Mouse (Mus musculus) liver, embryonic 14.5 days (tissue): ENCODE measurements around the gene Ak2. TPM values are rescaled to one million over a fixed set of nuclear protein-coding genes. Genes with fewer than 3 reads are reported as not detected.

Experiments used
- ATAC-seq: fragments of 200-750 bp; cut with Nextera tagmentation; 2 replicates; pipeline ENCODE4 v1.8.0; 2017; ENCODE audit warnings: moderate number of reproducible peaks, mild to moderate bottlenecking, moderate library complexity; ENCODE audit not compliant: insufficient read depth
- DNase-seq, 3 experiments: peaks; one replicate each; pipeline ENCODE4 v3.0.0-alpha.2; 2012 to 2013; ENCODE audit warnings: low read depth in 3 of 3, low spot score in 3 of 3
- H3K27ac ChIP-seq: fragments of 300-500 bp; sonication (generic); 2 replicates; pipeline ENCODE4 v1.5.1; 2014; ENCODE audit warnings: moderate library complexity, mild to moderate bottlenecking, control low read depth, inconsistent platforms
- H3K27me3 ChIP-seq: fragments of 300-500 bp; sonication (generic); 2 replicates; pipeline ENCODE4 v1.6.1; 2014; ENCODE audit warnings: mild to moderate bottlenecking, low read length, moderate library complexity; ENCODE audit not compliant: control insufficient read depth, insufficient read depth
- H3K36me3 ChIP-seq: fragments of 300-500 bp; sonication (generic); replicated peaks from 2 replicates; pipeline ENCODE4 v1.6.1; 2014; ENCODE audit warnings: low read depth; ENCODE audit not compliant: control insufficient read depth, insufficient read depth
- H3K4me1 ChIP-seq, 2 experiments: fragments of 200-500 bp in 1 of 2; fragments of 300-500 bp in 1 of 2; sonication (generic) in 1 of 2; replicated peaks; 2 replicates each; pipeline ENCODE4 v1.6.1; 2012 to 2014; ENCODE audit warnings: antibody characterized with exemption in 1 of 2, inconsistent platforms in 1 of 2, low read length in 1 of 2; ENCODE audit not compliant: control insufficient read depth in 2 of 2, insufficient read depth in 2 of 2
- H3K4me2 ChIP-seq: fragments of 300-500 bp; sonication (generic); 2 replicates; pipeline ENCODE4 v1.6.1; 2014; ENCODE audit warnings: low read depth, mild to moderate bottlenecking, control low read depth, moderate library complexity
- H3K4me3 ChIP-seq, 2 experiments: fragments of 200-500 bp in 1 of 2; fragments of 300-500 bp in 1 of 2; sonication (generic) in 1 of 2; 2 replicates each; pipeline ENCODE4 v1.5.1; 2012 to 2014; ENCODE audit warnings: low read depth in 2 of 2, low read length in 2 of 2, mild to moderate bottlenecking in 2 of 2, control low read depth in 1 of 2, inconsistent platforms in 1 of 2, moderate library complexity in 1 of 2; ENCODE audit not compliant: insufficient read depth in 1 of 2
- H3K9ac ChIP-seq: fragments of 300-500 bp; sonication (generic); replicated peaks from 2 replicates; pipeline ENCODE4 v1.6.1; 2014; ENCODE audit warnings: mild to moderate bottlenecking, control low read depth, moderate library complexity
- H3K9me3 ChIP-seq: fragments of 300-500 bp; sonication (generic); 2 replicates; pipeline ENCODE4 v1.6.1; 2016; ENCODE audit warnings: low read length, mixed read lengths; ENCODE audit not compliant: control insufficient read depth
- CTCF ChIP-seq: IDR thresholded peaks from 2 replicates; pipeline ENCODE4 v1.5.1; 2016; ENCODE audit warnings: antibody characterized with exemption, low read depth, control low read depth
- EP300 ChIP-seq: IDR thresholded peaks from 2 replicates; pipeline ENCODE4 v1.6.1; 2016; ENCODE audit warnings: antibody characterized with exemption, low read depth
- WGBS: fragments of 180-500 bp; shearing (Covaris S2); extraction: QIAGEN DNeasy Blood & Tissue Kit; methylation state at CpG from one replicate; pipeline ENCODE4 v1.1.7; 2014; ENCODE audit not compliant: insufficient replicate concordance; 5-methylcytosine and 5-hydroxymethylcytosine counted together
- polyA plus RNA-seq, 2 experiments: library from polyadenylated mRNA; depleted of rRNA in 1 of 2; stranded (reverse) in 1 of 2; unstranded in 1 of 2; fragments of >200 nt; fragmentation: Nextera tagmentation in 1 of 2; extraction: Ambion mirVana in 1 of 2; gene quantifications; 2 replicates each; pipeline versions ENCODE4 v1.2.1 to v1.2.3; 2012 to 2014

Ak2 gene
- polyA plus RNA-seq, 2 experiments, result 68.3 to 94.0 TPM

DNA sequence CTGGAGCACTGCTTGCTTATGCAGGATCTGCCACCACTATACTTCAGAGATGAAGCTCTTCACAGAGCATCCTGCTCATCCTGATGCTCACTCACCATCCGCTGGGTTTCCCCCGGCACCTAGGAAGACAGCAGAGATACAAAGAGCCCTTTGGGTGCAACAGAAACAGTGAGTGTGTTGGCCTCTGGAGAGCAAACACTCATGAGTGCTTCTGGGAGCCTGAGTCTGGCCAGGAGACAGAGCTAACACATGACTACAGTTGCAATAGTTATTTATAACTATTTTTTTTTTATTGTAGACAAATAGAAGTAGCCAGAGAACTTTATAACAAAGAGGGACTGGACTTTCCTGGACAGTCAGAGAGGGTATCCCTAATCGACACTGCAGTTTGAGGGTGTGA is 29.7 kb downstream of the Ak2 start:
- ATAC-seq, result no peak
- Histone ChIP-seq H3K9me3 (no peaks in the 10 kb centered on the region), H3K4me3 (no peak overlapping the region), H3K36me3 (no peaks in the 10 kb centered on the region), H3K9ac (no peak overlapping the region), H3K27me3 (no peaks in the 10 kb centered on the region; the same call in 1 of the 2 replicates), H3K27ac (no peak overlapping the region), H3K4me1 (peaks cover 3 to 7% of the 10 kb centered on the region in 2 experiments; a peak in 2 of 4 replicates), H3K4me2 (no peak overlapping the region)
- WGBS, result 76% methylated on average over 3 of the region's 3 CpGs
- no peak for DNase-seq
- TF ChIP-seq CTCF (no peak), EP300 (no peak)

DNA sequence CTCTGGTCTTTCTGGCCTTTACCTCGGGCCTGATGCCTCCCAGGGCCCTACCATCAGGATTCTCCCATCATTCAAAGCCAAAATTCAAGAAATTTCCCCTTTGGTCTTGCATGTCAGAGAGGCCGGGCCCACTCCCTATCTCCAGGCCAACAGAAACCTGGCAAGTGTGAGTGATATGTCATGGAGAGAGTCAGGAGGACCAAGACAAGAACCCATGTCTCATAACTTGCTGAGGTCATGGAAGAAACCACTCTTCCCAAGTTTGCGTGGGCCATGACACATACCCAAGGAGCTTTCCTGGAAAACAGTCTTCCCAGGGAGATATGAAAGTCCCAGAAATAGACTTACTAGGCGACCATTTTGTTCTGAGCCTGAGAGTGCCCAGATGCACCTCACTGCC is 30.1 kb downstream of the Ak2 start:
- Histone ChIP-seq H3K27ac (no peak overlapping the region), H3K4me2 (no peak overlapping the region), H3K27me3 (no peaks in the 10 kb centered on the region; the same call in 1 of the 2 replicates), H3K36me3 (no peaks in the 10 kb centered on the region), H3K9me3 (no peaks in the 10 kb centered on the region), H3K9ac (no peak overlapping the region), H3K4me1 (peaks cover 3 to 7% of the 10 kb centered on the region in 2 experiments; a peak in 2 of 4 replicates), H3K4me3 (no peak overlapping the region)
- TF ChIP-seq EP300, result no peak
- TF ChIP-seq CTCF, result no peak
- DNase-seq, result no peak
- no peak for ATAC-seq
- 51% methylated on average over 4 of the region's 4 CpGs for WGBS

DNA sequence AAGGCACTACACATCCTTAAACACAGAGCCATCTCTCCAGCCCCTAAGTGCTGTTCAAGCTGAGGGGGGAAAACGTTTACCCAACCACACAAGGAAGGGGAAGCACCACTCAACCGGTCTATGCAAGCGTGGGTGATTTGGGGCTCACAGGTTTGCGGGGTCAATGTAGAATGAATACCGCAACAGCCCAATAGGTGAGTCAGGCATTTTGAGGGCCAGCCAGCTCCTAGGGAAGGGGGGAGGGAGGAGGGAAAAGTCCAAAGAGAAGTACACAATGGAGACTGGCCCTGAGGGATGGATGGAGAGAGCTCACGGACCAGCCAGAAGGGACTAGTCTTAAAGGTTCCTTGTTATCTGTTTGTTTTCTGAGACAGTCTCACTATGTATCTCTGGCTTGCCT is 32.1 kb downstream of the Ak2 start:
- H3K4me2 ChIP-seq, result no peak overlapping the region
- no peaks in the 10 kb centered on the region for H3K9me3 ChIP-seq
- H3K4me3 ChIP-seq, result no peak overlapping the region
- DNase-seq, result no peak
- no peak overlapping the region for H3K27ac ChIP-seq
- 69% methylated on average over 6 of the region's 6 CpGs for WGBS
- H3K27me3 ChIP-seq, result no peaks in the 10 kb centered on the region; the same call in 1 of the 2 replicates
- H3K36me3 ChIP-seq, result no peaks in the 10 kb centered on the region
- TF ChIP-seq CTCF (no peak), EP300 (no peak)
- ATAC-seq, result no peak
- H3K4me1 ChIP-seq, result peaks cover 3 to 7% of the 10 kb centered on the region in 2 experiments; a peak in 2 of 4 replicates
- no peak overlapping the region for H3K9ac ChIP-seq

DNA sequence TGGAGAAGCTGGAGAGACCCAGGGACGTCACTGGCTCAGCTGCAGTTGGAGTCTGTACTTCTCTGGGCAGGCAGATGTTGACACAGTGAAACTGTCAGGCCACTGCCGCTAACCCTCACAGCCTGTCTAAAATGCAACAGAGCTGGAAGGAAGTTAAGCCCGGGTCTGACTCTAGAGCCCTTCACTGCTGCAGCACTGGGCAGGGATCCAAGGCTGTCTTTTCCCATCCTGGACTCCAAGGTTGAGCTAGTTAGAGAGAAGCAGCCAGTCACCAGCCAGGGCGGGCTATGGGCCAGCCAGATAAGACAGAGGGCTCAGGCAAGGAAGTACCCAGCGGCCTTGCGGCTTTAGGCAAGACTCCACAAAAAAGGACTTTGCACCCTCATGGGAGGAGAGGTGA is 33.0 kb downstream of the Ak2 start:
- no peaks in the 10 kb centered on the region for H3K27me3 ChIP-seq
- TF ChIP-seq EP300 (no peak), CTCF (no peak)
- peaks cover 3 to 7% of the 10 kb centered on the region in 2 experiments; a peak in 2 of 4 replicates for H3K4me1 ChIP-seq
- H3K9me3 ChIP-seq, result no peaks in the 10 kb centered on the region
- no peak overlapping the region for H3K4me2 ChIP-seq
- DNase-seq, result no peak
- WGBS, result 24% methylated on average over 6 of the region's 6 CpGs
- H3K4me3 ChIP-seq, result no peak overlapping the region
- no peaks in the 10 kb centered on the region for H3K36me3 ChIP-seq
- no peak overlapping the region for H3K27ac ChIP-seq
- no peak overlapping the region for H3K9ac ChIP-seq
- ATAC-seq, result peak; percentile 81

DNA sequence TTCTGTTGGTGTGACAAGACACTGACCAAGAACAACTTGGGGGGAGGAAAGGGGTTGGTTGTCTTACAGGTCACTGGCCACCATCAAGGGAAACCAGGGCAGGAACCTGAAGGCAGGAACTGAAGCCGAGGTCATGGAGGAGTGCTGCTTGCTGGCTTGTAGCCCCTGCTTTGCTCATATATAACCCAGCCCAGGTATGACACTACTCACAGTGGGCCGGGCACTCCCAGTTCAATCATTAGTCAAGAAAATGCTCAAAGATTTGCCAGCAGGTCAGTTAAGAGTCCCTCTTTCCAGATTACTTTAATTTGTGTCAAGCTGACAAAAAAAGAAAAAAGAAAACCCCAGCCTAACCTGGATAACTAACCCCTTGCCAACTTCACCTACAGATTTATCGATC is 33.9 kb downstream of the Ak2 start:
- no peak for ATAC-seq
- WGBS, result 81% methylated on average over 3 of the region's 3 CpGs

More for the DNA sequence above, 33.9 kb downstream of the Ak2 start:
- Histone ChIP-seq H3K4me3 (no peak overlapping the region), H3K36me3 (no peaks in the 10 kb centered on the region), H3K27me3 (no peaks in the 10 kb centered on the region), H3K9me3 (no peaks in the 10 kb centered on the region), H3K9ac (no peak overlapping the region), H3K27ac (no peak overlapping the region), H3K4me1 (peaks cover 3 to 7% of the 10 kb centered on the region in 2 experiments; a peak in 2 of 4 replicates), H3K4me2 (no peak overlapping the region)
- DNase-seq, result no peak
- TF ChIP-seq EP300 (no peak), CTCF (no peak)
